ENCODE assay signal across 12 mouse cellular contexts in genomic region chr7:16755362-16756017, GRCm38 (mm10). TPM values are rescaled to one million over a fixed set of nuclear protein-coding genes. Genes with fewer than 3 reads are reported as not detected.
DNase-seq lines count a peak whose midpoint lies in the region; ATAC-seq and TF ChIP-seq lines count a peak whose summit lies in the region.
"Had no signal": no experiment of that assay in that cellular context is flagged by ENCODE, and none has a peak within 500 bp of the region (broad histone marks: within the 10 kb centered on the region; RNA-seq: fewer than 3 reads in every experiment).

No protein-coding gene starts in this region.

- peak; percentile 56 for ATAC-seq in liver, embryonic 16.5 days (ENCODE audit: low read depth)

- H3K4me2 ChIP-seq in liver, embryonic 16.5 days (ENCODE audit: low read depth, low read length): no peak overlapping the region

- H3K36me3 ChIP-seq in ES-Bruce4 (ENCODE audit: control insufficient read depth, insufficient read depth, low read length, poor library complexity, severe bottlenecking): no peaks in the 10 kb centered on the region
- no peaks in the 10 kb centered on the region for H3K36me3 ChIP-seq in liver, embryonic 16.5 days (ENCODE audit: control insufficient read depth, insufficient read depth)
- no peaks in the 10 kb centered on the region for H3K36me3 ChIP-seq in thymus, adult 2 months (ENCODE audit: control insufficient read depth, insufficient read depth, low read length)

- peaks cover 2% of the 10 kb centered on the region for H3K4me1 ChIP-seq in ES-Bruce4 (ENCODE audit: control insufficient read depth, insufficient read depth, low read length)
- H3K4me1 ChIP-seq in brown adipose tissue, adult 24 weeks (ENCODE audit: control insufficient read depth, insufficient read depth, insufficient read length, low read length): peaks cover 8% of the 10 kb centered on the region
- peaks cover 6% of the 10 kb centered on the region for H3K4me1 ChIP-seq in liver, embryonic 16.5 days (ENCODE audit: control insufficient read depth, low read depth, low read length)
- H3K4me1 ChIP-seq in thymus, adult 2 months (replicated peaks; ENCODE audit: control insufficient read depth, insufficient read depth, low read length): peaks cover 7% of the 10 kb centered on the region

- DNase-seq in heart, postnatal 25 days (ENCODE audit: low spot score): peak; percentile 43
- DNase-seq in layer of hippocampus, adult 2 months (ENCODE audit: low spot score in 2 of 2): no peak
- DNase-seq in embryo, embryonic 11 days: no peak
- DNase-seq in thymus, adult 2 months: no peak
- DNase-seq: thymus, postnatal 4 days had no signal

- no peaks in the 10 kb centered on the region for H3K27me3 ChIP-seq in ES-Bruce4 (ENCODE audit: control insufficient read depth, insufficient read depth, low read length, poor library complexity, severe bottlenecking)
- no peaks in the 10 kb centered on the region for H3K27me3 ChIP-seq in liver, embryonic 16.5 days (ENCODE audit: control insufficient read depth, insufficient read depth, low read depth, low read length)
- no peaks in the 10 kb centered on the region for H3K27me3 ChIP-seq in thymus, adult 2 months (ENCODE audit: control insufficient read depth, insufficient read depth, low read length)

- no peak for TF ChIP-seq CTCF in ES-Bruce4 (IDR thresholded peaks at IDR 0.05; ENCODE audit: low read depth, low read length)
- TF ChIP-seq CTCF in layer of hippocampus, adult 2 months (conservative IDR thresholded peaks at IDR 0.05): no peak
- TF ChIP-seq CTCF in thymus, adult 2 months (IDR thresholded peaks at IDR 0.05; ENCODE audit: borderline replicate concordance, control insufficient read depth, extremely low read depth, insufficient read depth, low read length, poor library complexity): no peak

- no peak overlapping the region for H3K9ac ChIP-seq in ES-Bruce4 (ENCODE audit: low read depth, poor library complexity, severe bottlenecking)
- no peak overlapping the region for H3K9ac ChIP-seq in liver, embryonic 16.5 days (ENCODE audit: low read depth, low read length)

- H3K27ac ChIP-seq in ES-Bruce4 (ENCODE audit: insufficient read depth, low read length): peak overlapping the region; percentile 3; the same call in 1 of the 2 replicates
- H3K27ac ChIP-seq in brown adipose tissue, adult 24 weeks (replicated peaks; ENCODE audit: low read depth, low read length): peak overlapping the region; percentile 10; the same call in 1 of the 2 replicates
- H3K27ac ChIP-seq in liver, embryonic 16.5 days (ENCODE audit: low read length): no peak overlapping the region
- no peak overlapping the region for H3K27ac ChIP-seq in layer of hippocampus, adult 2 months
- no peak overlapping the region for H3K27ac ChIP-seq in thymus, adult 2 months (ENCODE audit: control insufficient read depth, insufficient read depth, low read length)
- H3K27ac ChIP-seq: kidney, postnatal 0 days had no signal

- H3K9me3 ChIP-seq in ES-Bruce4 (replicated peaks; ENCODE audit: control insufficient read depth, insufficient read depth, low read length, poor library complexity, severe bottlenecking): no peaks in the 10 kb centered on the region
- H3K9me3 ChIP-seq in liver, embryonic 16.5 days (replicated peaks; ENCODE audit: control insufficient read depth, low read length): no peaks in the 10 kb centered on the region

- intact Hi-C loops in heart, postnatal 25 days (cut with DNase I): no loop called here

- H3K4me3 ChIP-seq in ES-Bruce4 (ENCODE audit: low read depth, low read length): 0 out of 2 replicates have a peak overlapping the region, but pooled peaks have one; percentile 0
- H3K4me3 ChIP-seq in brown adipose tissue, adult 24 weeks (ENCODE audit: insufficient read depth, low read depth, low read length): no peak overlapping the region
- no peak overlapping the region for H3K4me3 ChIP-seq in liver, embryonic 16.5 days (ENCODE audit: low read depth, low read length)
- H3K4me3 ChIP-seq in layer of hippocampus, adult 2 months: no peak overlapping the region
- no peak overlapping the region for H3K4me3 ChIP-seq in thymus, adult 2 months (ENCODE audit: control insufficient read depth, insufficient read depth, low read length)

- TF ChIP-seq EP300 in ES-Bruce4 (IDR thresholded peaks at IDR 0.05; ENCODE audit: insufficient read depth, low read depth, low read length): no peak

- no peak for TF ChIP-seq POLR2A in ES-Bruce4 (IDR thresholded peaks at IDR 0.05; ENCODE audit: insufficient read depth, low read length)
- TF ChIP-seq POLR2A in thymus, adult 2 months (IDR thresholded peaks at IDR 0.05; ENCODE audit: control insufficient read depth, extremely low read depth, insufficient read depth, low read length, poor library complexity): no peak

- whole genome bisulfite sequencing in liver, embryonic 16.5 days (ENCODE audit: insufficient replicate concordance): 39% methylated on average over 17 of the region's 17 CpGs
- WGBS in thymus, adult 2 months: 77% methylated on average over 17 of the region's 17 CpGs

RNA-seq across cellular contexts. Expression of gene Ap2s1, which starts 17.3 kb away (rescaled TPM):
- polyA plus RNA-seq in ES-Bruce4 (2011; ENCODE audit: insufficient read depth, insufficient read length, low read depth, missing spikeins): 88.3 and 91.5 TPM in 2 replicates
- 80.6 and 87.2 TPM in 2 replicates for polyA plus RNA-seq in brown adipose tissue, adult 24 weeks (2012; ENCODE audit: insufficient read depth, insufficient read length, missing spikeins)
- 10 to 100 TPM; 80.9 to 87.9 TPM for total RNA-seq in heart, postnatal 25 days (2021)
- polyA plus RNA-seq in liver, embryonic 16.5 days (2015; fragmentation: Nextera tagmentation; extraction: Ambion mirVana): 151 and 155 TPM in 2 replicates
- 100 to 1,000 TPM; 237 to 271 TPM for total RNA-seq in layer of hippocampus, adult 2 months (2021)
- 418 and 426 TPM in 2 replicates for polyA plus RNA-seq in thymus, adult 2 months (2012; rRNA removed)

RNA-seq across cellular contexts. Expression of gene Slc1a5, which starts 25.6 kb away (rescaled TPM):
- 101 and 108 TPM in 2 replicates for polyA plus RNA-seq in ES-Bruce4 (2011; ENCODE audit: insufficient read depth, insufficient read length, low read depth, missing spikeins)
- 297 and 414 TPM in 2 replicates for polyA plus RNA-seq in brown adipose tissue, adult 24 weeks (2012; ENCODE audit: insufficient read depth, insufficient read length, missing spikeins)
- total RNA-seq in heart, postnatal 25 days (2021): 10 to 100 TPM; 18.5 to 22.8 TPM
- 101 and 119 TPM in 2 replicates for polyA plus RNA-seq in liver, embryonic 16.5 days (2015; fragmentation: Nextera tagmentation; extraction: Ambion mirVana)
- 1 to 10 TPM; 3.5 to 4.7 TPM for total RNA-seq in layer of hippocampus, adult 2 months (2021)
- 254 and 310 TPM in 2 replicates for polyA plus RNA-seq in thymus, adult 2 months (2012; rRNA removed)

RNA-seq across cellular contexts. Expression of gene Ceacam9, which starts 33.8 kb away (rescaled TPM):
- polyA plus RNA-seq in ES-Bruce4 (2011; ENCODE audit: insufficient read depth, insufficient read length, low read depth, missing spikeins): not detected in 2 replicates
- polyA plus RNA-seq in brown adipose tissue, adult 24 weeks (2012; ENCODE audit: insufficient read depth, insufficient read length, missing spikeins): not detected in 2 replicates
- total RNA-seq in heart, postnatal 25 days (2021): not detected
- polyA plus RNA-seq in liver, embryonic 16.5 days (2015; fragmentation: Nextera tagmentation; extraction: Ambion mirVana): not detected in 2 replicates
- total RNA-seq in layer of hippocampus, adult 2 months (2021): not detected
- polyA plus RNA-seq in thymus, adult 2 months (2012; rRNA removed): 0.07 TPM in 1 of 2 replicates, not detected in the other
- polyA plus RNA-seq: brain, embryonic 14.5 days; G1E; kidney, postnatal 0 days; spleen, adult 2 months had no signal

Comparison
In these comparisons a context has a peak if more than half of its experiments do, and no peak if none do; other contexts are left out.
1. H3K27ac ChIP-seq: peak in ES-Bruce4 (single experiment) and brown adipose tissue, adult 24 weeks (single experiment); none in liver, embryonic 16.5 days (single experiment), layer of hippocampus, adult 2 months (single experiment) and thymus, adult 2 months (single experiment).